Mouse (Mus musculus): Measurements from ENCODE around the gene Lgi1. TPM values are rescaled to one million over a fixed set of nuclear protein-coding genes. Genes with fewer than 3 reads are reported as not detected.

The Lgi1 gene
- polyA plus RNA-seq (2012; rRNA removed) (0.03 and 0.05 TPM in 2 replicates), polyA plus RNA-seq (2014; fragmentation: Nextera tagmentation; extraction: Ambion mirVana) (not detected in 2 replicates)

GRCm38 (mm10) chr19:38264505-38265500 lies at the start of gene Lgi1:
Gene Lgi1, plus strand, starts transcription at chr19:38264536.
- no peak within 1 kb of the TSS for H3K4me3 ChIP-seq (ENCODE audit: insufficient read depth in 1 of 2, low read depth in 2 of 2, low read length in 2 of 2)
- H3K27ac ChIP-seq = no peak within 1 kb of the TSS
- WGBS (ENCODE audit: insufficient replicate concordance) = 10% methylated on average over 21 of the region's 21 CpGs
- H3K9ac ChIP-seq (replicated peaks) = no peak within 1 kb of the TSS
- ATAC-seq (ENCODE audit: insufficient read depth) (no peak), DNase-seq (ENCODE audit: low read depth in 3 of 3, low spot score in 3 of 3) (no peak)
- no peak for TF ChIP-seq EP300 (IDR thresholded peaks at IDR 0.05; ENCODE audit: low read depth)
- no peak for TF ChIP-seq CTCF (IDR thresholded peaks at IDR 0.05; ENCODE audit: low read depth)
- no peaks in the 10 kb centered on the region for H3K36me3 ChIP-seq (replicated peaks; ENCODE audit: control insufficient read depth, insufficient read depth, low read depth)
- peaks cover 3% of the 10 kb centered on the region for H3K27me3 ChIP-seq (ENCODE audit: control insufficient read depth, insufficient read depth, low read length)
- H3K4me2 ChIP-seq (ENCODE audit: low read depth) = no peak within 1 kb of the TSS
- H3K9me3 ChIP-seq (ENCODE audit: control insufficient read depth, low read length) = no peaks in the 10 kb centered on the region
- H3K4me1 ChIP-seq (replicated peaks; ENCODE audit: control insufficient read depth in 2 of 2, insufficient read depth in 2 of 2, low read length in 1 of 2) = no peaks in the 10 kb centered on the region

GRCm38 (mm10) chr19:38217696-38218095 lies 46.6 kb upstream of the Lgi1 start:
- TF ChIP-seq EP300 (IDR thresholded peaks at IDR 0.05; ENCODE audit: low read depth) = no peak
- H3K9ac ChIP-seq (replicated peaks) = no peak overlapping the region
- no peaks in the 10 kb centered on the region for H3K4me1 ChIP-seq (replicated peaks; ENCODE audit: control insufficient read depth in 2 of 2, insufficient read depth in 2 of 2, low read length in 1 of 2)
- ATAC-seq (ENCODE audit: insufficient read depth) (no peak), DNase-seq (ENCODE audit: low read depth in 3 of 3, low spot score in 3 of 3) (no peak)
- no peaks in the 10 kb centered on the region for H3K27me3 ChIP-seq (ENCODE audit: control insufficient read depth, insufficient read depth, low read length)
- peaks cover 2% of the 10 kb centered on the region; the same call in 1 of the 2 replicates for H3K36me3 ChIP-seq (replicated peaks; ENCODE audit: control insufficient read depth, insufficient read depth, low read depth)
- no peak overlapping the region for H3K4me3 ChIP-seq (ENCODE audit: insufficient read depth in 1 of 2, low read depth in 2 of 2, low read length in 2 of 2)
- 85% methylated on average over 3 of the region's 3 CpGs for WGBS (ENCODE audit: insufficient replicate concordance)
- no peaks in the 10 kb centered on the region for H3K9me3 ChIP-seq (ENCODE audit: control insufficient read depth, low read length)
- no peak overlapping the region for H3K4me2 ChIP-seq (ENCODE audit: low read depth)
- no peak overlapping the region for H3K27ac ChIP-seq

- DNase-seq (ENCODE audit: low read depth in 3 of 3, low spot score in 3 of 3) (no peak), ATAC-seq (ENCODE audit: insufficient read depth) (peak; percentile 47; the same call in 1 of the 2 replicates)
- Histone ChIP-seq H3K9ac (replicated peaks) (peak overlapping the region; percentile 77), H3K4me2 (ENCODE audit: low read depth) (peak overlapping the region; percentile 83), H3K9me3 (ENCODE audit: control insufficient read depth, low read length) (no peaks in the 10 kb centered on the region), H3K4me1 (replicated peaks; ENCODE audit: control insufficient read depth in 2 of 2, insufficient read depth in 2 of 2, low read length in 1 of 2) (peaks cover 10% of the 10 kb centered on the region in 2 experiments), H3K27ac (no peak overlapping the region; the same call in 1 of the 2 replicates), H3K36me3 (replicated peaks; ENCODE audit: control insufficient read depth, insufficient read depth, low read depth) (no peaks in the 10 kb centered on the region), H3K4me3 (ENCODE audit: insufficient read depth in 1 of 2, low read depth in 2 of 2, low read length in 2 of 2) (peak overlapping the region; percentile 78 to 85), H3K27me3 (ENCODE audit: control insufficient read depth, insufficient read depth, low read length) (no peaks in the 10 kb centered on the region)
- 6% methylated on average over 12 of the region's 12 CpGs for WGBS (ENCODE audit: insufficient replicate concordance)
- no peak for TF ChIP-seq EP300 (IDR thresholded peaks at IDR 0.05; ENCODE audit: low read depth)
- TF ChIP-seq CTCF (IDR thresholded peaks at IDR 0.05; ENCODE audit: low read depth) = no peak
Measured at GRCm38 (mm10) chr19:38223356-38223904, 40.9 kb upstream of the Lgi1 start.

GRCm38 (mm10) chr19:38223905-38224684 lies 40.2 kb upstream of the Lgi1 start, which contains the start of gene Fra10ac1:
Gene Fra10ac1, minus strand, starts transcription at chr19:38224156.
- ATAC-seq (ENCODE audit: insufficient read depth) = peak; percentile 99
- WGBS (ENCODE audit: insufficient replicate concordance) = under 1% methylated on average over 49 of the region's 49 CpGs

More at GRCm38 (mm10) chr19:38223905-38224684, 40.2 kb upstream of the Lgi1 start, which contains the start of gene Fra10ac1:
- Histone ChIP-seq H3K4me3 (ENCODE audit: insufficient read depth in 1 of 2, low read depth in 2 of 2, low read length in 2 of 2) (peak within 1 kb of the TSS; percentile 78 to 85), H3K9me3 (ENCODE audit: control insufficient read depth, low read length) (no peaks in the 10 kb centered on the region), H3K4me1 (replicated peaks; ENCODE audit: control insufficient read depth in 2 of 2, insufficient read depth in 2 of 2, low read length in 1 of 2) (peaks cover 10% of the 10 kb centered on the region in 2 experiments), H3K4me2 (ENCODE audit: low read depth) (peak within 1 kb of the TSS; percentile 83), H3K27ac (peak within 1 kb of the TSS; percentile 42; the same call in 1 of the 2 replicates), H3K36me3 (replicated peaks; ENCODE audit: control insufficient read depth, insufficient read depth, low read depth) (no peaks in the 10 kb centered on the region), H3K9ac (replicated peaks) (peak within 1 kb of the TSS; percentile 77), H3K27me3 (ENCODE audit: control insufficient read depth, insufficient read depth, low read length) (no peaks in the 10 kb centered on the region)
- peak; percentile 66 to 72 (median 67) for DNase-seq (ENCODE audit: low read depth in 3 of 3, low spot score in 3 of 3)
- peak; percentile 36 for TF ChIP-seq CTCF (IDR thresholded peaks at IDR 0.05; ENCODE audit: low read depth)
- no peak for TF ChIP-seq EP300 (IDR thresholded peaks at IDR 0.05; ENCODE audit: low read depth)

Measured in liver, embryonic 14.5 days (tissue).